Mouse (Mus musculus) embryonic facial prominence, embryonic 15.5 days (tissue): ENCODE measurements around the gene Vcan. TPM values are rescaled to one million over a fixed set of nuclear protein-coding genes. Genes with fewer than 3 reads are reported as not detected.
"Not testable (repeated sequence)": the region's sequence is repeated elsewhere in the genome, so short reads cannot be mapped to it uniquely, and the experiment has no call there.

Experiments used
- ATAC-seq: fragments of 200-750 bp; cut with Nextera tagmentation; 2 replicates; pipeline ENCODE4 v1.8.0; 2017; ENCODE audit warnings: low read depth, moderate TSS enrichment; ENCODE audit not compliant: insufficient number of reproducible peaks, low FRiP score, low TSS enrichment
- H3K27ac ChIP-seq: fragments of 300-500 bp; sonication (generic); replicated peaks from 2 replicates; pipeline ENCODE4 v1.5.1; 2015; ENCODE audit warnings: mild to moderate bottlenecking, inconsistent platforms
- H3K27me3 ChIP-seq: fragments of 300-500 bp; sonication (generic); 2 replicates; pipeline ENCODE4 v1.6.1; 2015; ENCODE audit warnings: inconsistent platforms
- H3K36me3 ChIP-seq: fragments of 300-500 bp; sonication (generic); 2 replicates; pipeline ENCODE4 v1.6.1; 2015; ENCODE audit warnings: mild to moderate bottlenecking, inconsistent platforms
- H3K4me1 ChIP-seq: fragments of 300-500 bp; sonication (generic); 2 replicates; pipeline ENCODE4 v1.6.1; 2015; ENCODE audit warnings: inconsistent platforms
- H3K4me2 ChIP-seq: fragments of 300-500 bp; sonication (generic); replicated peaks from 2 replicates; pipeline ENCODE4 v1.6.1; 2015; ENCODE audit warnings: mild to moderate bottlenecking, inconsistent platforms
- H3K4me3 ChIP-seq: fragments of 300-500 bp; sonication (generic); replicated peaks from 2 replicates; pipeline ENCODE4 v1.5.1; 2015; ENCODE audit warnings: mild to moderate bottlenecking, inconsistent platforms
- H3K9ac ChIP-seq: fragments of 300-500 bp; sonication (generic); 2 replicates; pipeline ENCODE4 v1.6.1; 2015; ENCODE audit warnings: inconsistent platforms
- H3K9me3 ChIP-seq: fragments of 300-500 bp; sonication (generic); replicated peaks from 2 replicates; pipeline ENCODE4 v1.6.1; 2016; ENCODE audit warnings: inconsistent platforms
- WGBS: fragments of 180-500 bp; shearing (Covaris S2); methylation state at CpG from one replicate; pipeline ENCODE4 v1.1.7; 2015; 5-methylcytosine and 5-hydroxymethylcytosine counted together
- polyA plus RNA-seq: library from polyadenylated mRNA; unstranded; fragments of >200 nt; fragmentation: Nextera tagmentation; extraction: Ambion mirVana; gene quantifications from 2 replicates; pipeline ENCODE4 v1.2.1, GENCODE M21; 2015

The Vcan gene
- polyA plus RNA-seq, 1 experiment from 2014 or later = 93.5 TPM

- not testable (repeated sequence) for H3K9ac ChIP-seq, H3K36me3 ChIP-seq, ATAC-seq, H3K4me2 ChIP-seq, H3K9me3 ChIP-seq, H3K27ac ChIP-seq, H3K4me3 ChIP-seq, H3K4me1 ChIP-seq, H3K27me3 ChIP-seq
- 30% methylated on average over 3 of the region's 3 CpGs for WGBS
These were observed 8.3 kb upstream of the Vcan start for GRCm38 (mm10) chr13:89750562-89750961.

- Histone ChIP-seq H3K9me3 (no peaks in the 10 kb centered on the region), H3K36me3 (no peaks in the 10 kb centered on the region), H3K4me1 (peaks cover 18% of the 10 kb centered on the region; the same call in 1 of the 2 replicates), H3K4me2 (peak overlapping the region; percentile 82), H3K27me3 (no peaks in the 10 kb centered on the region), H3K27ac (no peak overlapping the region), H3K9ac (0 out of 2 replicates have a peak overlapping the region, but pooled peaks have one; percentile 62), H3K4me3 (peak overlapping the region; percentile 59)
- 20% methylated on average over 8 of the region's 8 CpGs for WGBS
- ATAC-seq = no peak
These were observed 892 bp upstream of the Vcan start for GRCm38 (mm10) chr13:89743201-89743600.

GRCm38 (mm10) chr13:89742686-89743200, 434 bp upstream of the Vcan start:
- ATAC-seq = no peak
- 2% methylated on average over 15 of the region's 15 CpGs for WGBS
- H3K4me1 ChIP-seq = peaks cover 19% of the 10 kb centered on the region; the same call in 1 of the 2 replicates

GRCm38 (mm10) chr13:89741116-89741551, 1.2 kb downstream of the Vcan start:
- ATAC-seq = no peak

More at GRCm38 (mm10) chr13:89742686-89743200, 434 bp upstream of the Vcan start:
- Histone ChIP-seq H3K4me2 (peak overlapping the region; percentile 82), H3K27me3 (no peaks in the 10 kb centered on the region), H3K27ac (peak overlapping the region; percentile 96), H3K9me3 (no peaks in the 10 kb centered on the region), H3K9ac (peak overlapping the region; percentile 62; the same call in 1 of the 2 replicates), H3K36me3 (no peaks in the 10 kb centered on the region), H3K4me3 (peak overlapping the region; percentile 59)

GRCm38 (mm10) chr13:89740243-89741115, 1.8 kb downstream of the Vcan start:
- peak overlapping the region; percentile 82 for H3K4me2 ChIP-seq
- ATAC-seq = peak; percentile 83
- under 1% methylated on average over 33 of the region's 33 CpGs for WGBS
- no peaks in the 10 kb centered on the region for H3K9me3 ChIP-seq
- peak overlapping the region; percentile 96 for H3K27ac ChIP-seq
- H3K36me3 ChIP-seq = no peaks in the 10 kb centered on the region
- peak overlapping the region; percentile 62 for H3K9ac ChIP-seq
- no peaks in the 10 kb centered on the region for H3K27me3 ChIP-seq
- H3K4me3 ChIP-seq = peak overlapping the region; percentile 59
- H3K4me1 ChIP-seq = peaks cover 19% of the 10 kb centered on the region; the same call in 1 of the 2 replicates

More at GRCm38 (mm10) chr13:89741116-89741551, 1.2 kb downstream of the Vcan start:
- Histone ChIP-seq H3K9me3 (no peaks in the 10 kb centered on the region), H3K4me2 (peak overlapping the region; percentile 82), H3K4me1 (peaks cover 19% of the 10 kb centered on the region; the same call in 1 of the 2 replicates), H3K4me3 (peak overlapping the region; percentile 59), H3K27ac (peak overlapping the region; percentile 96), H3K27me3 (no peaks in the 10 kb centered on the region), H3K36me3 (no peaks in the 10 kb centered on the region), H3K9ac (peak overlapping the region; percentile 62)
- 0% methylated on average over 14 of the region's 14 CpGs for WGBS

- Histone ChIP-seq H3K9ac (peak overlapping the region; percentile 51), H3K4me2 (peak overlapping the region; percentile 82), H3K4me1 (peaks cover 19% of the 10 kb centered on the region; the same call in 1 of the 2 replicates), H3K4me3 (peak overlapping the region; percentile 59), H3K27me3 (no peaks in the 10 kb centered on the region), H3K36me3 (no peaks in the 10 kb centered on the region), H3K27ac (peak overlapping the region; percentile 96), H3K9me3 (no peaks in the 10 kb centered on the region)
- no peak for ATAC-seq
- under 1% methylated on average over 24 of the region's 24 CpGs for WGBS
These were observed 2.5 kb downstream of the Vcan start for GRCm38 (mm10) chr13:89739696-89740242.

GRCm38 (mm10) chr13:89738776-89739695, 3.3 kb downstream of the Vcan start:
- peak overlapping the region; percentile 96 for H3K27ac ChIP-seq
- H3K27me3 ChIP-seq = no peaks in the 10 kb centered on the region
- H3K4me3 ChIP-seq = peak overlapping the region; percentile 59
- H3K4me2 ChIP-seq = peak overlapping the region; percentile 82
- no peaks in the 10 kb centered on the region for H3K9me3 ChIP-seq
- WGBS = 2% methylated on average over 31 of the region's 31 CpGs
- H3K4me1 ChIP-seq = peaks cover 19% of the 10 kb centered on the region; the same call in 1 of the 2 replicates
- H3K9ac ChIP-seq = peak overlapping the region; percentile 51
- H3K36me3 ChIP-seq = no peaks in the 10 kb centered on the region
- peak; percentile 82 for ATAC-seq

- no peaks in the 10 kb centered on the region for H3K27me3 ChIP-seq
- H3K4me3 ChIP-seq = no peak overlapping the region
- H3K27ac ChIP-seq = no peak overlapping the region
- H3K36me3 ChIP-seq = no peaks in the 10 kb centered on the region
- H3K9ac ChIP-seq = no peak overlapping the region
- 0 out of 2 replicates have a peak overlapping the region, but pooled peaks have one; percentile 82 for H3K4me2 ChIP-seq
- whole genome bisulfite sequencing = 46% methylated on average over 2 of the region's 2 CpGs
- H3K9me3 ChIP-seq = no peaks in the 10 kb centered on the region
- peaks cover 19% of the 10 kb centered on the region; the same call in 1 of the 2 replicates for H3K4me1 ChIP-seq
- ATAC-seq = no peak
These were observed 4.0 kb downstream of the Vcan start for GRCm38 (mm10) chr13:89738275-89738674.

- 57% methylated on average over 5 of the region's 5 CpGs for WGBS
- no peak for ATAC-seq
These were observed 7.2 kb downstream of the Vcan start for GRCm38 (mm10) chr13:89735111-89735510.

GRCm38 (mm10) chr13:89726492-89726891, 15.8 kb downstream of the Vcan start:
- Histone ChIP-seq H3K27me3 (no peaks in the 10 kb centered on the region), H3K9me3 (no peaks in the 10 kb centered on the region), H3K4me3 (no peak overlapping the region), H3K27ac (no peak overlapping the region), H3K9ac (no peak overlapping the region), H3K4me1 (no peaks in the 10 kb centered on the region), H3K36me3 (peaks cover 24% of the 10 kb centered on the region), H3K4me2 (no peak overlapping the region)
- no peak for ATAC-seq
- WGBS = 19% methylated on average over 2 of the region's 2 CpGs

More at GRCm38 (mm10) chr13:89735111-89735510, 7.2 kb downstream of the Vcan start:
- Histone ChIP-seq H3K9ac (no peak overlapping the region), H3K36me3 (0 out of 2 replicates have a peak, but pooled peaks cover under 1% of the 10 kb centered on the region), H3K4me1 (0 out of 2 replicates have a peak, but pooled peaks cover 7% of the 10 kb centered on the region), H3K4me3 (no peak overlapping the region), H3K27ac (no peak overlapping the region), H3K9me3 (no peaks in the 10 kb centered on the region), H3K27me3 (no peaks in the 10 kb centered on the region), H3K4me2 (no peak overlapping the region)
